Mouse (Mus musculus): ENCODE results near the gene Kcnq1. TPM values are rescaled to one million over a fixed set of nuclear protein-coding genes. Genes with fewer than 3 reads are reported as not detected.

The Kcnq1 gene
- total and polyA plus RNA-seq, 3 experiments = not detected

DNA sequence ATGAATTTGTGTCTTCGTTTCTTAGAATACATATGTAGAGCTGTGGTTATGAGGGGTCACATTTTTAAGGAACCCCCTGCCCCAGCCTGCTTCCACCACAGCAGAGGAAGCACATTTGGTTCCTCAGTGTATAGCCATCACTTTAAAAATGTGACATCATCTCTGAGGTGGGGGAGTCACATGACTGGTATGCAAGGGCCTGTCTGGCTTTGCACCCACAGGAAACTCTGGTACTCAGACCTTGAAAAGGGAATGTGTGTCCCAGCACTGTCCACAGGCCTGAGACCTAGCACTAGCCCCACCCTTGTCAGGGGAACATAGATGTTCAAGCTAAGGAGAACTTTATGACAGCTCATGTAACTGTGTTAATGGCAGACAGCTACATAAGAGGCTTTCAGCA, 243.7 kb downstream of the Kcnq1 start:
- dilution Hi-C loops (cut with MboI; ENCODE audit: extremely low pct_ligation_motif_present, extremely low pct_unique_long_range_greater_than_20kb, low sequenced_read_pairs) = no loop called here
- Histone ChIP-seq H3K27me3 (replicated peaks) (peaks cover 61% of the 10 kb centered on the region), H3K27ac (ENCODE audit: insufficient read depth, low read depth) (no peak overlapping the region), H3K9ac (ENCODE audit: insufficient read depth, low read depth) (no peak overlapping the region), H3K79me2 (replicated peaks; ENCODE audit: control insufficient read depth, extremely low read depth, insufficient read depth, poor library complexity, severe bottlenecking) (no peaks in the 10 kb centered on the region), H3K4me3 (replicated peaks in 1 of 3; ENCODE audit: low read depth in 2 of 3, low read length in 2 of 3, poor library complexity in 1 of 3) (no peak overlapping the region), H3K4me1 (ENCODE audit: control insufficient read depth in 1 of 2, insufficient read depth in 2 of 2) (no peaks in the 10 kb centered on the region), H3K4me2 (ENCODE audit: insufficient read depth, low read depth, poor library complexity, severe bottlenecking) (no peak overlapping the region), H3K9me3 (replicated peaks; ENCODE audit: low read length) (no peaks in the 10 kb centered on the region), H3K36me3 (replicated peaks in 1 of 2; ENCODE audit: control insufficient read depth in 1 of 2, insufficient read depth in 1 of 2, low read length in 1 of 2) (no peaks in the 10 kb centered on the region)
- TF ChIP-seq NELFE (IDR thresholded peaks at IDR 0.05; ENCODE audit: low read depth, low read length) = no peak
- no peak for TF ChIP-seq RAD21 (IDR thresholded peaks at IDR 0.05; ENCODE audit: low read depth, low read length)
- TF ChIP-seq TBP (conservative IDR thresholded peaks at IDR 0.05; ENCODE audit: low read depth, low read length) = no peak
- TF ChIP-seq IRF4 (IDR thresholded peaks at IDR 0.05; ENCODE audit: low read depth, low read length) = no peak
- no peak for TF ChIP-seq ZNF384 (IDR thresholded peaks at IDR 0.05; ENCODE audit: low read depth, low read length)
- 0 out of 2 replicates have a peak, but pooled peaks have one; percentile 17 for TF ChIP-seq BHLHE40 (IDR thresholded peaks at IDR 0.05; ENCODE audit: low read depth, low read length)
- no peak for TF ChIP-seq JUN (IDR thresholded peaks at IDR 0.05; ENCODE audit: insufficient read depth, low read depth, low read length)
- no peak for TF ChIP-seq MAFK (IDR thresholded peaks at IDR 0.05; ENCODE audit: insufficient replicate concordance, low read length)
- peak; percentile 22 for TF ChIP-seq USF1 (IDR thresholded peaks at IDR 0.05; ENCODE audit: low read depth, low read length)
- TF ChIP-seq POLR2AphosphoS2 (IDR thresholded peaks at IDR 0.05; ENCODE audit: low read depth, low read length) = no peak
- TF ChIP-seq EP300 (IDR thresholded peaks at IDR 0.05; ENCODE audit: low read length) = no peak
- no peak for TF ChIP-seq ZKSCAN1 (IDR thresholded peaks at IDR 0.05; ENCODE audit: borderline replicate concordance, low read depth, low read length)
- no peak for DNase-seq (ENCODE audit: extremely low read depth)
- in situ Hi-C loops (cut with MboI; ENCODE audit: low pct_ligation_motif_present, low pct_unique_long_range_greater_than_20kb, low sequenced_read_pairs) = no loop called here

DNA sequence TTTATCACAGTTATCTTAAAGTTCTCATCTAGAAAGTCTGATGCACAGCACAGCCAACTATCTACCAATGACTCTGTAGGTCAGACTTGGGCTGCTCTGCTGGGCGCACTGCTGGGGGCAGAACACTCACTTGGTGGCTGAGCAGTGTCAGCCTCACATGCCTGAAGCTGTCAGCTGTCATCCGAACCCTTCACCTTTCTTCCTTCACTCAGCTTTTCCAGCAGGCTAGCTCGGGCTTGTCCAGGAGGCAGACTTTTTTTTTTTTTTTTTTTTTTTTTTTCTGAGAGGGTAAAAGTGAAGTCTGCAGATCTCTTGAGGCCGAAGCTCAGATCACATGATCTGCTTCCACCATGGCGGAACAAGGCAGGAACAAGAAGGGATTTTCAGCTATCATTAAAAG, 249.7 kb downstream of the Kcnq1 start:
- TF ChIP-seq USF2 (conservative IDR thresholded peaks at IDR 0.05; ENCODE audit: low read depth, low read length) = no peak
- TF ChIP-seq MXI1 (IDR thresholded peaks at IDR 0.05; ENCODE audit: low read depth, low read length) = peak; percentile 67; the same call in 1 of the 2 replicates
- peak; percentile 77; the same call in 1 of the 2 replicates for TF ChIP-seq CHD1 (IDR thresholded peaks at IDR 0.05; ENCODE audit: low read depth, low read length)
- TF ChIP-seq BHLHE40 (IDR thresholded peaks at IDR 0.05; ENCODE audit: low read depth, low read length) = peak; percentile 60
- TF ChIP-seq USF1 (IDR thresholded peaks at IDR 0.05; ENCODE audit: low read depth, low read length) = peak; percentile 46
- no peak for TF ChIP-seq NRF1 (IDR thresholded peaks at IDR 0.05; ENCODE audit: low read depth, low read length)
- no peak for TF ChIP-seq NELFE (IDR thresholded peaks at IDR 0.05; ENCODE audit: low read depth, low read length)
- TF ChIP-seq ELF1 (IDR thresholded peaks at IDR 0.05; ENCODE audit: low read depth, low read length) = no peak
- TF ChIP-seq ETS1 (conservative IDR thresholded peaks at IDR 0.05; ENCODE audit: low read depth, low read length) = peak; percentile 55; the same call in 1 of the 2 replicates
- peak; percentile 96 for TF ChIP-seq ZNF384 (IDR thresholded peaks at IDR 0.05; ENCODE audit: low read depth, low read length)
- TF ChIP-seq TCF12 (IDR thresholded peaks at IDR 0.05; ENCODE audit: low read depth, low read length) = no peak
- dilution Hi-C loops (cut with MboI; ENCODE audit: extremely low pct_ligation_motif_present, extremely low pct_unique_long_range_greater_than_20kb, low sequenced_read_pairs) (no loop called here), in situ Hi-C loops (cut with MboI; ENCODE audit: low pct_ligation_motif_present, low pct_unique_long_range_greater_than_20kb, low sequenced_read_pairs) (no loop called here)
- H3K36me3 ChIP-seq (replicated peaks in 1 of 2; ENCODE audit: control insufficient read depth in 1 of 2, insufficient read depth in 1 of 2, low read length in 1 of 2) = no peaks in the 10 kb centered on the region
- no peaks in the 10 kb centered on the region for H3K9me3 ChIP-seq (replicated peaks; ENCODE audit: low read length)
- H3K9ac ChIP-seq (ENCODE audit: insufficient read depth, low read depth) = no peak overlapping the region
- H3K4me3 ChIP-seq (replicated peaks in 1 of 3; ENCODE audit: low read depth in 2 of 3, low read length in 2 of 3, poor library complexity in 1 of 3) = no peak overlapping the region
- H3K4me1 ChIP-seq (ENCODE audit: control insufficient read depth in 1 of 2, insufficient read depth in 2 of 2) = no peaks in the 10 kb centered on the region
- H3K27ac ChIP-seq (ENCODE audit: insufficient read depth, low read depth) = no peak overlapping the region
- H3K4me2 ChIP-seq (ENCODE audit: insufficient read depth, low read depth, poor library complexity, severe bottlenecking) = no peak overlapping the region
- no peaks in the 10 kb centered on the region for H3K79me2 ChIP-seq (replicated peaks; ENCODE audit: control insufficient read depth, extremely low read depth, insufficient read depth, poor library complexity, severe bottlenecking)
- H3K27me3 ChIP-seq (replicated peaks) = peaks cover 41% of the 10 kb centered on the region
- DNase-seq (ENCODE audit: extremely low read depth) = peak; percentile 11
